Mouse (Mus musculus) forebrain, embryonic 10.5 days (tissue): ENCODE results near the gene Rpa2. TPM values are rescaled to one million over a fixed set of nuclear protein-coding genes. Genes with fewer than 3 reads are reported as not detected.
"Not testable (repeated sequence)": the region's sequence is repeated elsewhere in the genome, so short reads cannot be mapped to it uniquely, and the experiment has no call there.

Experiments used
- DNase-seq: peaks from one replicate; pipeline ENCODE4 v3.0.0-alpha.2; 2017; ENCODE audit warnings: low spot score; ENCODE audit errors: extremely low spot score
- H3K27ac ChIP-seq: fragments of 300-500 bp; sonication (generic); 2 replicates; pipeline ENCODE4 v1.5.1; 2016; ENCODE audit warnings: mild to moderate bottlenecking
- H3K27me3 ChIP-seq: fragments of 300-500 bp; sonication (generic); 2 replicates; pipeline ENCODE4 v1.6.1; 2016; ENCODE audit warnings: mild to moderate bottlenecking; ENCODE audit not compliant: poor library complexity, severe bottlenecking
- H3K36me3 ChIP-seq: fragments of 300-500 bp; sonication (generic); replicated peaks from 2 replicates; pipeline ENCODE4 v1.6.1; 2016; ENCODE audit warnings: mild to moderate bottlenecking, moderate library complexity
- H3K4me1 ChIP-seq: fragments of 300-500 bp; sonication (generic); 2 replicates; pipeline ENCODE4 v1.6.1; 2016
- H3K4me3 ChIP-seq: fragments of 300-500 bp; sonication (generic); 2 replicates; pipeline ENCODE4 v1.5.1; 2016; ENCODE audit warnings: mild to moderate bottlenecking, moderate library complexity
- H3K9me3 ChIP-seq: fragments of 300-500 bp; sonication (generic); 2 replicates; pipeline ENCODE4 v1.6.1; 2016; ENCODE audit warnings: mild to moderate bottlenecking, moderate library complexity
- WGBS: fragments of 180-500 bp; shearing (Covaris S2); methylation state at CpG from one replicate; pipeline ENCODE4 v1.1.7; 2016; 5-methylcytosine and 5-hydroxymethylcytosine counted together
- polyA plus RNA-seq: library from polyadenylated mRNA; unstranded; fragments of >200 nt; fragmentation: Nextera tagmentation; extraction: Ambion mirVana; gene quantifications from 2 replicates; pipeline ENCODE4 v1.2.1, GENCODE M21; 2016

The Rpa2 gene
- polyA plus RNA-seq, result 221 and 222 TPM in 2 replicates

- Histone ChIP-seq H3K4me3 (peak within 1 kb of the TSS; percentile 72), H3K27ac (peak within 1 kb of the TSS; percentile 88)
- under 1% methylated on average over 71 of the region's 71 CpGs for WGBS
Observed at GRCm38 (mm10) chr4:132767914-132768876, at the start of gene Rpa2. Gene Rpa2, plus strand, starts transcription at chr4:132768332.

DNA sequence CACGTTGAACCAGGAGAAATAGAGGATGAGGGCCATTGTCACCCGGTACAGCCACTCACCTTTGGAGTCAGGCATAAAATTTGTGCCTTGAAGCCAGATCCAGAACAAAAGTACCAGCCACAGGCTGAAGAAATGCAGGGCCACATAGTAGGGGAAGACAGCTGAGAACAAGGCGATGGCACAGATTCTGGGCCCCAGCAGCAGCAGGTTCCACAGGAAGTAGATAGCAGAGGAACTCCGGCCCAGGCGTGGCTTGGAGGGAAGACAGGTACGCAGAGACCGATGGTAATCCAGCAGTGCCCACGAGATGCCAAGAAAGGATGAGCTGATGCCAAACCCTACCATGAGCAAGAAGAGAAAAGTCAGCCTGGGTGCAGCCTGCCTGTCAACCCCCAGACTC lies 39.9 kb upstream of the Rpa2 start:
- H3K27me3 ChIP-seq, result no peaks in the 10 kb centered on the region
- 91% methylated on average over 8 of the region's 8 CpGs for WGBS
- H3K36me3 ChIP-seq, result peaks cover 42% of the 10 kb centered on the region
- H3K4me3 ChIP-seq, result no peak overlapping the region
- no peak overlapping the region for H3K27ac ChIP-seq
- H3K4me1 ChIP-seq, result peaks cover 19% of the 10 kb centered on the region
- H3K9me3 ChIP-seq, result no peaks in the 10 kb centered on the region
- no peak for DNase-seq

More at GRCm38 (mm10) chr4:132767914-132768876, at the start of gene Rpa2:
- Histone ChIP-seq H3K4me1 (peaks cover 9% of the 10 kb centered on the region), H3K36me3 (peaks cover 37% of the 10 kb centered on the region), H3K9me3 (no peaks in the 10 kb centered on the region), H3K27me3 (no peaks in the 10 kb centered on the region)
- peak; percentile 99 for DNase-seq

- H3K4me1 ChIP-seq, result peaks cover 25% of the 10 kb centered on the region
- no peak overlapping the region for H3K27ac ChIP-seq
- H3K36me3 ChIP-seq, result peaks cover 14% of the 10 kb centered on the region
- no peaks in the 10 kb centered on the region for H3K9me3 ChIP-seq
- H3K27me3 ChIP-seq, result no peaks in the 10 kb centered on the region
- H3K4me3 ChIP-seq, result peak overlapping the region; percentile 55
- WGBS, result 54% methylated on average over 12 of the region's 12 CpGs
- no peak for DNase-seq
Observed at GRCm38 (mm10) chr4:132731616-132732015, 36.5 kb upstream of the Rpa2 start.

- DNase-seq, result peak; percentile 85
- Histone ChIP-seq H3K36me3 (peaks cover 10% of the 10 kb centered on the region), H3K4me3 (peak within 1 kb of the TSS; percentile 55), H3K9me3 (no peaks in the 10 kb centered on the region), H3K4me1 (peaks cover 25% of the 10 kb centered on the region), H3K27me3 (no peaks in the 10 kb centered on the region), H3K27ac (peak within 1 kb of the TSS; percentile 37)
- 3% methylated on average over 34 of the region's 34 CpGs for WGBS
Observed at GRCm38 (mm10) chr4:132732148-132732684, 35.9 kb upstream of the Rpa2 start, which contains the start of gene Xkr8. Gene Xkr8, minus strand, starts transcription at chr4:132732546.

DNA sequence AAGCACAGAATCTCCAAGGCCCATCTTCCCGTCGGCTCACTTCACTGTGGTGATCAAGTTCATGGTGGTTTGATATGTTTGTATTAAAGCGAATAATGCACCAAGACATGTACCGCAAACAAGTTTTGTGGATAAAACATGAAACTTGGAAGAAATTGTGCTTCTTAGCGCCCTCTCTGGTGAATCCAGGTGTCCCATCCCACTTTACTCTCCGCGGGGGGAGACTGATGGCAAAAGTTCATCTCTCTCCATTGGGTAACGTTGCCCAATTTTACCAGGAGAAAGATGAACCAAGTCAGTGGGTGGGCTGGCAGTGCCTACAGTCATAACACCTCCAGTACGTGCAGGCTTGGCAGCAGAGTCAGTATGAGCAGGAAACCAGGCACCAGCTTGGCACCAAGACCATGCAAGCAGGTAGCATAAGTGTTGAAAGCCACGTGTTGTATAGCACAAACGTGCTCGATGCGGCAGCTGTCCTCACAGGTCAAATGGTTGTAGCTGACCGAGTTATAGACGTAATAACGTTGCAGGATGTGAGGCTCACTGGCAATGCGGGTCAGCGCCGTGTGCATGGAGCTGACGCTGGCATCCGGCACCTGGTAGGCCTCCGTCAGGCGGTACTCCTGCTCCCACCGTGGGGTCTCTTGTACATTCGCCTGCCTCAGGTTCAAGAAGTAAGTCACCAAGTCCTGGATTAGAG lies 34.9 kb upstream of the Rpa2 start:
- Histone ChIP-seq H3K27me3 (no peaks in the 10 kb centered on the region), H3K9me3 (no peaks in the 10 kb centered on the region), H3K27ac (no peak overlapping the region), H3K4me1 (peaks cover 25% of the 10 kb centered on the region), H3K36me3 (0 out of 2 replicates have a peak, but pooled peaks cover under 1% of the 10 kb centered on the region), H3K4me3 (no peak overlapping the region)
- DNase-seq, result no peak
- 92% methylated on average over 25 of the region's 25 CpGs for WGBS

GRCm38 (mm10) chr4:132734766-132735165 lies 33.4 kb upstream of the Rpa2 start:
- peaks cover 25% of the 10 kb centered on the region for H3K4me1 ChIP-seq
- no peaks in the 10 kb centered on the region for H3K9me3 ChIP-seq
- no peak for DNase-seq
- H3K36me3 ChIP-seq, result no peaks in the 10 kb centered on the region; the same call in 1 of the 2 replicates
- H3K27me3 ChIP-seq, result no peaks in the 10 kb centered on the region
- WGBS, result 95% methylated on average over 2 of the region's 2 CpGs
- no peak overlapping the region for H3K27ac ChIP-seq
- H3K4me3 ChIP-seq, result no peak overlapping the region

GRCm38 (mm10) chr4:132735389-132735788 lies 32.7 kb upstream of the Rpa2 start:
- no peak for DNase-seq
- H3K27me3 ChIP-seq, result no peaks in the 10 kb centered on the region
- WGBS, result 96% methylated on average over 2 of the region's 2 CpGs
- H3K9me3 ChIP-seq, result no peaks in the 10 kb centered on the region
- H3K27ac ChIP-seq, result no peak overlapping the region
- H3K36me3 ChIP-seq, result no peaks in the 10 kb centered on the region; the same call in 1 of the 2 replicates
- H3K4me1 ChIP-seq, result peaks cover 25% of the 10 kb centered on the region
- no peak overlapping the region for H3K4me3 ChIP-seq

DNA sequence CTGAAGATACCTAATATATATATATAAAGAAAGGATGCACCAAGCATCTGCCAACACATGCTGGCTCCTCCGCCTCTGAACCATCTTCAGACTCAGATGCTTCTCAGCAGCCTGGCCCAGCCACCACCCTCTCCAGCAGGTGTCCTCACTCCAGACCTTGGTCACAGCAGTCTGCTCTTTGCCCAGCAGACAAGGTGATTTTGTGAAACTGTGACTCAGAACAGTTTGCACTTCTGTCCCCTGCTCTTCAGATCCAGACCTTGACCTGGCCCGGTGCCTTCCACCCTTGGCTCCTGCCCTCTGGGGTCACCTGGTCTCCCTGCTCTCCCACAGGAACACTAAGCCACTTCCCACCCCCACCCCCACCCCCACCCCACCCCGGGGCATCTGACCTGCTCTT lies 32.2 kb upstream of the Rpa2 start:
- no peaks in the 10 kb centered on the region for H3K9me3 ChIP-seq

GRCm38 (mm10) chr4:132737154-132737553 lies 31.0 kb upstream of the Rpa2 start:
- not testable (repeated sequence) for DNase-seq, H3K27ac ChIP-seq, H3K27me3 ChIP-seq, H3K4me3 ChIP-seq, H3K9me3 ChIP-seq, H3K36me3 ChIP-seq
- H3K4me1 ChIP-seq, result peaks cover 14% of the 10 kb centered on the region
- 92% methylated on average over 9 of the region's 9 CpGs for WGBS

More for the DNA sequence above, 32.2 kb upstream of the Rpa2 start:
- no peaks in the 10 kb centered on the region; the same call in 1 of the 2 replicates for H3K36me3 ChIP-seq
- DNase-seq, result no peak
- no peak overlapping the region for H3K4me3 ChIP-seq
- H3K27ac ChIP-seq, result no peak overlapping the region
- 65% methylated on average over 3 of the region's 3 CpGs for WGBS
- H3K4me1 ChIP-seq, result peaks cover 25% of the 10 kb centered on the region
- no peaks in the 10 kb centered on the region for H3K27me3 ChIP-seq

DNA sequence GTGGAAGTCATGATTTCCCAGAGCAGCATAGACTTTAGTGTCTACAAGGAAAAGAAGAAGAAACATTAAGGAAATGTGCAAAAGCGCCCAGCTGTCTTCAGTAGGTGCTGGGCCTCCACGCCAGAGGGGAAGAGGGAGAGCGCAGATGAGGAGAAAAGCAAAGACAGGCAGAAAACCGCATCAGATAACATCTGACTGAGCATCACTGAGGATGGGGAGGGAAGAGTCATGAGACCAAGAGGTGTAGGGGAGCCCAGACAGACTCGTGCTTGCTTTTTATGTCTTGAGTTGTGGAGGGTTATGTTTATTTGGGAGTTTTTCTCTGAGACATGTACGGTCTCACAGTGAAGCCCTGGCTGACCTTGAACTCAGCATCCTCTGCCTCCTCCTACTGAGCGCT lies 26.6 kb upstream of the Rpa2 start:
- H3K4me3 ChIP-seq, result no peak overlapping the region
- WGBS, result 89% methylated on average over 7 of the region's 7 CpGs
- H3K27ac ChIP-seq, result no peak overlapping the region
- no peaks in the 10 kb centered on the region; the same call in 1 of the 2 replicates for H3K36me3 ChIP-seq
- DNase-seq, result no peak
- no peaks in the 10 kb centered on the region for H3K4me1 ChIP-seq
- no peaks in the 10 kb centered on the region; the same call in 1 of the 2 replicates for H3K27me3 ChIP-seq
- no peaks in the 10 kb centered on the region for H3K9me3 ChIP-seq

- Histone ChIP-seq H3K9me3 (no peaks in the 10 kb centered on the region), H3K27me3 (no peaks in the 10 kb centered on the region; the same call in 1 of the 2 replicates), H3K27ac (no peak overlapping the region), H3K36me3 (no peaks in the 10 kb centered on the region; the same call in 1 of the 2 replicates), H3K4me3 (no peak overlapping the region), H3K4me1 (no peaks in the 10 kb centered on the region)
- WGBS, result 90% methylated on average over 11 of the region's 11 CpGs
- DNase-seq, result no peak
Observed at GRCm38 (mm10) chr4:132743992-132744911, 23.9 kb upstream of the Rpa2 start.
